Mouse (Mus musculus): ENCODE measurements at regions not wholly inside any gene's neighbourhood (a gene's known extent, or its start where the extent isn't known, plus 50 kb on each side); places are given as distances from the start of the nearest gene placed in this dataset.

DNA sequence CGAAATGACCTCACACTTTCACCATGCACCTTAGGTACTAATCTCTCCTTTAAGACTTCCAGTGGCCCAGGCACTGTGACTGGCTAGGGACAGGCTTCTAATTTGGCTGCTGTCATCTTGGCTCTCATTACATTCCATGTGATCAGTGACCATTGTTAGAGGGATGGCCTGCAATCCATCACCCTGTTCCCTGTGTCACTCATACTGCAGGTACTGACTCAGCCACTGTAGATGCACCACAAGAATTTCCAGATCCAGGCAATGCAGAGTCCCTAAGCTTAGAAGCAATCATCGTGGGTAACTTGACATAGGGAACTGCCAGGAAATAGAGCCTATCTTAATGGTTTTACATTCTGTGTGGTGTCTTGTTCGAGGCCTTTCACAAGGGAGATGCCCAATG lies 92.1 kb upstream of the Krr1 start:
- DNase-seq (ENCODE audit: low spot score in 2 of 2): no peak

DNA sequence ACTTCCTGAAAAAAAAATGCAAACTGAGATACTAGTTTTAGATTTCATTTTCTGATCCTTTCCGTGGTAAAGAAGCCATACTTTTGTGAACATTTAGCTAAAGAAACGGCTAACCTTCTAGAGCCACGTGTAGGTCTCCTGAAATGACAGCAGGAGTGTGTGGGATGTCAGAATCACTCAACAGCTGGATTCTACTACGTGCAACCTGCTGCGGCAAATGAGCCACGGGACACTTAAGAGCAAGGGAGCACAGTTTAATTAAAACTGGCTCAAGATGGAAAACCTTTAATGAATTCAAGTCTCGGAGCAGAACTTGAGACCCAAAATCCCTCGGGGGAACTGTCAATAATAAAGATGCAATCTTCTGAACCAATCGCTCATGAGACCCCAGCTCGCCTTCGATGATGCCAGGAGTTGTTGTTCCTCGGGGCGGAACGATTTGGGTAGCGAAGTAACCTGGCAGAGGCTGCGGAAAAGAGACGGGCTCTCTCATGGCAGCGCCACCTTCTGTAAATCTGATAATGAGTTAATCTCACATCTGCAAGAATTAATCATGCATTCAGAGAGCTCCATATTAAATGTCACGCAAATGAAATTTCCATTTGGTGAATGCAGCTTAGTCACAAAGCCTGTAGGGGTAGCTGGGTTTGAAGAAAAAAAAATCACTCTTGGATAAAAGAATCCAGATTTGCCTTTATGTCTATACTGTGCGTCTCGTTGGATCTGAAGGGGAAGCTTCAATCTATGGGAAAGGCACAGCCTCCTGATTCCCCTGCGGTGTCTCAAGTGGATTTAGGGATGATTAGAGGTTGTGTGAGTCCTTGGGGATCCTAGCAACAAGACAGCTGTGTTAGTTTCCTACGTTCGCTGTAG lies 90.9 kb upstream of the Krr1 start:
- DNase-seq (ENCODE audit: low spot score in 2 of 2): no peak

DNA sequence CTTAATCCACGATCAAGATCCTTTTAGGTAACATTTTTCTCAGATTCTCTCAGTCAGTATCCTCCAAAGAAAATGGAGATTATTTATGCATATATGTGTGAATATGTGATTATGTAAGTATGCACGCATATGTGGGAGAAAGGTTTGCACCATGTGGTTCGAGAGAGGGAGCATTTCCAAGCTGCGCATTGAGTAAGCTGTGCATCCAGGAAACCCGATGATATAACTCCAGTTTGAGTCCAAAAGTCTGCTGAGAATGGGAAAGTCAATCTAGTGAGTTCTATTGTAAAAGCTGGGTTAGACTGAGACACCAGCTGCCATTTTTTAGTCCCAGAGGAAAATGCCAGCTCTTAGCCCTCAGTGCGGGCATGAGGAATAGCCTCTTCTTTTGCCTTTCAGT lies 89.9 kb upstream of the Krr1 start:
- DNase-seq (ENCODE audit: low spot score in 2 of 2): no peak

DNA sequence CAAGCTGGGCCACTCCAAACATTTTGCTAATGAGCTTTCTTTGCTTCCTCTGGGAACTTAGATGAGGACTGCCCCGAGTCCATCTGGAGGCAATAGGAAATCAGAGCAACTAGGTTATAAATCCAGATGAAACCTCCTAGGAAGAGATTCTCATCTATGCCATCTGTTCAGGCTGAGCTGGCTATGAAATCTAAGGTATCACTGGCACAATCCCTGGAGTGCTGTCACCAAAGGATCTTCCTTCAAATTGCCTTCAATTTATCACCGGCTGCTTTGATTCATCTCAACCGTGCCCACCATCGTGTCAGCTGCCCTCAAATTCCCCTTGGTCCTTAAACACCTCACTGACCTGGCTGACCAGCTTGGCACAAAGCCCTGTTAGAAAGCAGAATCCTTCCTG lies 87.8 kb upstream of the Krr1 start:
- no peak for DNase-seq (ENCODE audit: low spot score in 2 of 2)

- no peak for DNase-seq (ENCODE audit: low spot score in 2 of 2)
Measured at GRCm38 (mm10) chr10:111889111-111889510, 83.4 kb upstream of the Krr1 start.

GRCm38 (mm10) chr10:111893489-111893888 lies 79.0 kb upstream of the Krr1 start:
- DNase-seq (ENCODE audit: low spot score in 2 of 2): no peak

DNA sequence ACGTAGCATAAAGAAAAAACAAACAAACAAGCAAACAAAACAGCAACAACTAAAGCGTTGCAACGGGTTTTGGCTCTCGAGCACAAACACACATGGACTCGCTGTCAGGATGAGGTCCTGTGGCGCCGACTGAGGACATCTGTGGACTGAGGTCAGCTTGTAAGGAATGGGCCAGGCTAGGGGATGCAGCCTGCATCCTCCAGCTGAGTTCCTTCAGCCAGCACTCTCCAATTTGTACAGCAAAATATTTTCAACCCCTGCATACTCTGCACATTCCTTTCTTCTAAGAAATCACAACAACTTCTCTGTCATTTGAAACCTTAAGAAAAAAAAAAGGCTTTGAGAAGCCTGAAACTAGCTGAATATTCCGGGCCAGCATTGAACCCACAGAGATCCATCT lies 78.5 kb upstream of the Krr1 start:
- DNase-seq (ENCODE audit: low spot score in 2 of 2): no peak

- DNase-seq (ENCODE audit: low spot score in 2 of 2): no peak
Measured at GRCm38 (mm10) chr10:111897361-111897760, 75.1 kb upstream of the Krr1 start.

DNA sequence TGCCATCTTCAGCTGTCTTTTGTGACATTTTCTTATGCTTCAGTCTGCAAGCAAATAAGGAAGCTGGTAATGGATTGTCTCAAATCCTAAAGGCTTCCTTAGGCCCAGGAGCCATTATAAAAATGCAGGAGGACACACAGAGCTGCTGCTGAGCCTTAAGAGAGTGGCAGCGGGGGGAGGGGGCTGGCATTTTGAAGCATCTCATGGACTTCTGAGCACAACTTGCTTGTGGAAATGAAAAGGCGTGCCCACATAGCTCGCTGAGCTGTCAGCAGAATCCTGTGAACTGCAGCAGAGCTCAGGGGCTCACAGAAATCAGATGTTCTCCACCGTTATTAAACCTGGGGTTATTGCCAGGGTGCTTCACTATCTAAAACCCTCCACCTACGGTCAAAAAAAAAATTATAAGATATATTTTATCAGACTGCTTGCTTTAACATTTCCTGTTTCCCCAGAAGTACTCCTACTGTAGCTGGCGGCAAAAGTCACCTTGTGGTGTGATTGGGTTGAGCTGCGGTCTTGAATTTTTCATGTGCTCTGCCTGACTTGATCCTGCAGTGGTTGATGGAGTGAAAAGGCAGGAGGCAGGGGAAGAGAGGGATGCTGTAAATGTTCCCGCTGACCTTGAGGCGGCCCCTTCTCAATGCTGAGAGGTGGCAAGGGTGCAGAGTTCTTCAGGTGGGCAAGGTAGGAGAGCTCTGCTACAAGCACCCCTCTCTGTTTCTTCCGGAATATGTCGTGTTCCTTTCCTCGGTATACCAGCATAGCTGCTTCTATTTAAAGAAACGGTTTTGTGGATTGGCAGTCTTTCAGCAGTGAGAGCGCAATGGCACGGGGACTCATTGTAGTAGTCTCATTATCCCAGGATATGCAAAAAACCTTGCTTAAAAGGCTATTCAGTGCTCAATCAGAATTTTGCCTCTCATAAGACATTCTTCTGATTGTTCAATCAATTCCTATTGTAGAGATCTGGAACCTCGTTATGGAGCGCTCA lies 71.4 kb upstream of the Krr1 start:
- no peak for DNase-seq (ENCODE audit: low spot score in 2 of 2)

DNA sequence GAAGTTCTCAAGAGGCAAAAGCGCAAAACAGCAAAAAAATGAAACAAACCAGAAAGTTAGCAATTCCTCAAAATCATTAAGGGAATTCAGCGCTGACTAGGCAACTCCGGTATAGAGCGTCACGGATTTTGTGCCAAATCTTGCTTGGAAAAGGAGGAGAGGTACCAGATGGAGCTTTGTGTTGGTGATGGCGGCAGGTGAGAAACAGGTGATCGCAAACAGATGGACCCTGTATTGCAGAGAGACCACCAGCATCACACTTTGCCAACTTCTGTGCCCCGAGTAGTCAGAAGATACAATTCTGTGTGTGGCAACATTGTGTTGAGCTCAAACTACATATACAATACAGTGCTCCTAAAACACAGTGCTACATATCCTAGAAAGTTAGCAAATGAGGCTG lies 68.5 kb upstream of the Krr1 start:
- no peak for DNase-seq (ENCODE audit: low spot score in 2 of 2)

DNA sequence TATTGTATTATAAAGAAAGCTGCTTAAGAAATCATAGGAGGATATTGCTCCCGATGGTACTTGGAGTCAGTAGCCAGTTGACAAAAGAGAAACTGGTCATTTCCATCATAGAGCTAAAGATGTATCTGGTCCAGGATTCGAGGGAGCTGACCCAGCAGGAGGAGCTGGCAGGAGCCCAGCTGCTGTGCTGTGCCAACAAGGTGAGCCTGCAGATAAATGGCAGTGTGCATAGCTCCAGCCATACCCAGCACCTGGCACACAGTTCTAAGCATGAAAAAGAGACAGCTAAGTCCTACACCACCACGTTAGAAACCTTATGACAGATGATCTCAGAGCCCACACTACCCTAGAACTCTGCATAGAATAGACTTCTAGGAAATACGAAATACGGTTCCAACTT lies 64.6 kb upstream of the Krr1 start:
- no peak for DNase-seq (ENCODE audit: low spot score in 2 of 2)

DNA sequence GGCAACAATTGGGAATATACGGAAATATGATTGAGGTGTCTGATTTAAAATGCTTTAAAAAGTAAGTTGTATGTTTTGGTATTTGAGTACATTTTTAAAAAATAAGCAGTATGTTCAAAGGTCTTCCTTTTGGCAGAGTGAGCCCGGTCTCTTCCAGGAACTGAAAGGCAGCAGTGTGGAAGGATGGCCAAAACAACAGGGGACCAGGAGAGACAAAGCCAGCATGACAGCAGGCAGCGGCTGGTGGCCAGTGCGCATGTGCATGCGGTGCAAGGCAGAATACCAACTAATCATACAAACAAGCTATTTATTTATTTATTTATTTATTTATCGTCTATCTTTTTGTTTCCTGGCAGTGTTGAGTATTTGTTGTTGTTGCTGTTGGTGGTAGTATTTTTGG lies 59.9 kb upstream of the Krr1 start:
- DNase-seq (ENCODE audit: low spot score in 2 of 2): no peak

DNA sequence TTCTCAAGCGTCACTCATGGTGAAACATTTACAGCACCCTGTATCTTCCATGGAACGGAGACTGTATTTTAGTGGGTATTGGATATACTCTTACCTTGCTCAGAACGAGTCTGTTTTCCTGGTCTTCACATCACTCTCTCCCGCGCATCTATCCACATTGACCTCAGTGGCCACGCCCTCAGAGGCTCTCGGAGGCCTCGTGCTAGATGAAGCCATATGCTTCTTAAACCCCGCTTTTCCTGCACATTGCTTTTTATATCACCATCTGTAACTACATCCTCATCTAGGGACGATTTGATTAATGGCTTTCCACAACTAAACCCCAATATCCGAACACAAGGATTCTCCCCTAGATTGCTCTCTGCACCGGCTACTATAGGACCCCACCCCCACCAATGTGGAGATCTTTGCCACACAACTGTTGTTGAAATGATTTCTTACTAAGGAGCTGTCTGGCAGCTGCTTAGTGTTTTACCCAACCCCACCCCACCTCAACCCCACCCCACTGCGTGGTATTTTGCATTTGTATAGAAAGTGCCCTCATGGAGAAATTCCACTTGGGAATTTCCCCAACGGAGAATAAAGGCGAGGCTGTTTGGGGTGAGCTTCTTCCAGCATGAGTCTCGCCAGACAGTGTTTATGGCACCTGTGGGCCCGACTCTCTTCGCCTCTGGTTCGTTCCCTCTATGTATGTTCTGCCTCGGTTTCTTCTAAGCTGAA lies 59.2 kb upstream of the Krr1 start:
- no peak for DNase-seq (ENCODE audit: low spot score in 2 of 2)

- DNase-seq (ENCODE audit: low spot score in 2 of 2): no peak
Measured at GRCm38 (mm10) chr10:111914231-111914630, 58.2 kb upstream of the Krr1 start.

GRCm38 (mm10) chr10:111918071-111918507 lies 54.4 kb upstream of the Krr1 start:
- DNase-seq (ENCODE audit: low spot score in 2 of 2): no peak

DNA sequence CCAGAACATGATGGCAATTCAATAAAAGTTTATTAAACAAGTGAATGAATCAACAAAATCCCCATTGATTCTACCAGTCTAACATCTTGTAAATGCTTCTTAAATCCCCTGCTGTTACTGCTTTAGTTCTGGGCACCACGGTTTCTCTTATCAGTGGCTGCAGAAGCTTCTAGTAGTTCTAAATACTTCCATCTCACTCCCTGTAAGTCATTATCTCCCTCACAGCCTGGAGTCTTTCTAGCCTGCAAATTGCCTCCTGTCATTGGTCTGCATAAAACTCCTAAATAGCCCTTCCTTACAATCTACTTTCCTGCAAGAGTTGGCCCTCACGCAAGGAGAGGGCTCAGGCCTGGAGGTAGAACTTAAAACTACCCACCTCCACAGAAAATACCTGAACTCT lies 53.0 kb upstream of the Krr1 start:
- no peak for DNase-seq (ENCODE audit: low spot score in 2 of 2)

GRCm38 (mm10) chr10:111921492-111921891 lies 51.0 kb upstream of the Krr1 start:
- no peak for DNase-seq (ENCODE audit: low spot score in 2 of 2)
